Mouse (Mus musculus): ENCODE results near the gene Arhgap45. TPM values are rescaled to one million over a fixed set of nuclear protein-coding genes. Genes with fewer than 3 reads are reported as not detected.

Gene Arhgap45
- total and polyA plus RNA-seq, 2 experiments from 2014 or later = 1.7 to 2.3 TPM

DNA sequence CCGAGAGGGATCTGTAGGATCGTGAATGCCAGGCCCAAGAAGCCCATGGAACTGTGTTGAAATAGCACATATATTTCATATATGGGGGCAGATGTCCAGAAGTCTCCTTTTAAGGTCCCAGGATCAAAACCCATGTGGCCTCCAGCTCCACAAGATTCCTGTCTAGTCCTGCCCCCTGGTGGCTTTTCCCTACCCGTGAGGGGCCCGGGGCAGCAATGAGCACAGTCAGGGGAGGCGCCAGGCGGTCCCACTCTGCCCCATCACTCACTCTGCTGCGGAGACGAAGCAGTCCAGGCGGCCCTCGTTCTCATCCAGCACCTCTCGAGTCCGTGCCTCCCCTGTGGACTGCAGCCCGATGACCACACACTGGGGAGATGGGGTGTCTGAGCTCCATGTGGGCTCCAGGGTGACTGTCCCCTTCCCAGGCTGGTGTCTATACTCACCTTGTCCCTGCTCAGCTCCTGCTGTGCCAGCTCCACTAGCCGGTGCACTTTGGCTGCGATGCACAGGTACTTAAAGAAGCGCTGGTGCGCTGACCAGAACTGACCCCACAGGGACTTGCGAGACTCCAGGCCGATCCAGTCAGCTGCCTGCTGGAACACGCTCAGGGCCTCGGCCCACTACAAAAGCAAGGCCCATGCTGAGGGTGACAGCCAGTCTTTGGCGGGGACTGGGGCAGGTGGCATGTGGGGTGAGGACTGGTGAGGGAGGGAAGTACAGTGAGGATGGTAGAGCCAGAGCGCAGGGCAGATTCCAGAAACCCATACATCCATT, 47.6 kb downstream of the Arhgap45 start:
- H3K27ac ChIP-seq (ENCODE audit: low read depth, low read length) = no peak overlapping the region
- 74% methylated on average over 23 of the region's 23 CpGs for WGBS
- H3K4me2 ChIP-seq (ENCODE audit: low read depth) = no peak overlapping the region
- H3K4me1 ChIP-seq (ENCODE audit: insufficient read depth) = no peaks in the 10 kb centered on the region
- no peak overlapping the region for H3K4me3 ChIP-seq (ENCODE audit: low read depth, low read length)
- no peak for TF ChIP-seq CTCF (IDR thresholded peaks at IDR 0.05; ENCODE audit: low read depth)
- no peaks in the 10 kb centered on the region for H3K27me3 ChIP-seq (ENCODE audit: insufficient read depth, low read length)
- no peaks in the 10 kb centered on the region for H3K9me3 ChIP-seq (ENCODE audit: low read length)
- H3K9ac ChIP-seq = no peak overlapping the region
- DNase-seq (no peak), ATAC-seq (no peak)
- peaks cover 53% of the 10 kb centered on the region for H3K36me3 ChIP-seq (ENCODE audit: insufficient read depth)

DNA sequence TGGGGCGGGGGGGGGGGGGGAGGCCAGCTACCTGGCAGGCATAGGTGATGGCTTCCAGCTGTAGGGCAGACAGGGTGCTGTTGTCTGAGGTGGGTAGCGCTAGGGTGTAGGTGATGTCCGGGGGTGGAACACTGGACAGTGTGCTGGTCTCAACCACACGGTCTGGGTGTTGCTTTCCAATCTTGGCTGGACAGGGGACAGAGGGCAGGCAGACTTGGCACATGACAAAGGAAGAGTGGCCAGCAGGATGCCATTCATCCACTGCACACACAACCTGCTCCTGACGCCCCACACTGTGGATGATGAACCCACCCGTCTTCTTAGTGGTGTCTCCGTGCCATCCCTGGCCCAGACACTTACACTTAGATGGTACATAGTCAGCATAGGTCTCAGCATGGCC, 52.8 kb downstream of the Arhgap45 start:
- no peak for TF ChIP-seq CTCF (IDR thresholded peaks at IDR 0.05; ENCODE audit: low read depth)
- DNase-seq (no peak), ATAC-seq (no peak)
- no peaks in the 10 kb centered on the region for H3K4me1 ChIP-seq (ENCODE audit: insufficient read depth)
- 96% methylated on average over 6 of the region's 7 CpGs for WGBS
- no peak overlapping the region for H3K4me3 ChIP-seq (ENCODE audit: low read depth, low read length)
- no peaks in the 10 kb centered on the region for H3K27me3 ChIP-seq (ENCODE audit: insufficient read depth, low read length)
- H3K4me2 ChIP-seq (ENCODE audit: low read depth) = no peak overlapping the region
- no peak overlapping the region for H3K9ac ChIP-seq
- H3K36me3 ChIP-seq (ENCODE audit: insufficient read depth) = peaks cover 17% of the 10 kb centered on the region
- no peak overlapping the region for H3K27ac ChIP-seq (ENCODE audit: low read depth, low read length)
- H3K9me3 ChIP-seq (ENCODE audit: low read length) = no peaks in the 10 kb centered on the region

- DNase-seq (no peak), ATAC-seq (no peak)
- WGBS = 92% methylated on average over 4 of the region's 4 CpGs
- no peak overlapping the region for H3K9ac ChIP-seq
- no peaks in the 10 kb centered on the region for H3K27me3 ChIP-seq (ENCODE audit: insufficient read depth, low read length)
- no peaks in the 10 kb centered on the region for H3K4me1 ChIP-seq (ENCODE audit: insufficient read depth)
- H3K9me3 ChIP-seq (ENCODE audit: low read length) = no peaks in the 10 kb centered on the region
- peaks cover 12% of the 10 kb centered on the region for H3K36me3 ChIP-seq (ENCODE audit: insufficient read depth)
- H3K4me3 ChIP-seq (ENCODE audit: low read depth, low read length) = no peak overlapping the region
- no peak for TF ChIP-seq CTCF (IDR thresholded peaks at IDR 0.05; ENCODE audit: low read depth)
- no peak overlapping the region for H3K4me2 ChIP-seq (ENCODE audit: low read depth)
- H3K27ac ChIP-seq (ENCODE audit: low read depth, low read length) = no peak overlapping the region
Measured at GRCm38 (mm10) chr10:80069948-80070450, 53.5 kb downstream of the Arhgap45 start.

DNA sequence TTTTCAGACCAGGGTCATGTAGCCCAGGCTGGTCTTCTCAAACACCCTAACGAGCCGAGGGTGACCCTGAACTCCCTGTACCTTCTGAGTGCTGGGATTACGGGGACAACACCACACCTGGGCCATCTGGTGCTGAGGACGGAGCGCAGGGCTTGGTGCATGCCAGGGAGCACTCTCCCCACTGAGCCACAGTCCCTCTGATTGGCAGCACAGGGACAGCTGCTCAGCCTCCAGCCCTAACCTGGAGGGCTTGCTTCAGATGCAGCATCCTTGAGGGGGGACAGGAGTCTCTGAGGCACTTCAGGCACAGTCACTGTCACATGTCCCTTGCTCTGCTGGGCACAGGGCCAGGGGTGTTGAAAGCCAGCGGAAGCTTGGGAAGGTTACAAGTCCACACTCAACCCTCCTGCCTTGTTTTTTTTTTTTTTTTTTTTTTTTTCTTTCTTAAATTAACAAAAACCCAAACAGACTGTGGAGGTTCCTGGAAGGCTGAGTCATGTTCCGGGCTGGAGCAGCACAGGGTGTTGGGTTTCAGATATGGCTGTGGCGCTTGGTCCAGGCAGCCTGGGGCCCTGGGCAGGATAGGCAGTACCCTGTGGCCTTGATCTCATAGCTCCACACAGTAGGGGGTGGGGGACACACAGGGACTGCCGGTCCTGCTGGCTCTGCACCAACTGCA, 54.5 kb downstream of the Arhgap45 start:
- H3K27ac ChIP-seq (ENCODE audit: low read depth, low read length) = no peak overlapping the region
- H3K4me1 ChIP-seq (ENCODE audit: insufficient read depth) = no peaks in the 10 kb centered on the region
- no peak for DNase-seq
- no peaks in the 10 kb centered on the region for H3K9me3 ChIP-seq (ENCODE audit: low read length)
- WGBS = 60% methylated on average over 9 of the region's 9 CpGs
- no peak overlapping the region for H3K4me3 ChIP-seq (ENCODE audit: low read depth, low read length)
- no peak overlapping the region for H3K4me2 ChIP-seq (ENCODE audit: low read depth)
- peak; percentile 61 for ATAC-seq
- H3K36me3 ChIP-seq (ENCODE audit: insufficient read depth) = peaks cover 8% of the 10 kb centered on the region
- H3K27me3 ChIP-seq (ENCODE audit: insufficient read depth, low read length) = no peaks in the 10 kb centered on the region
- TF ChIP-seq CTCF (IDR thresholded peaks at IDR 0.05; ENCODE audit: low read depth) = no peak
- H3K9ac ChIP-seq = no peak overlapping the region

DNA sequence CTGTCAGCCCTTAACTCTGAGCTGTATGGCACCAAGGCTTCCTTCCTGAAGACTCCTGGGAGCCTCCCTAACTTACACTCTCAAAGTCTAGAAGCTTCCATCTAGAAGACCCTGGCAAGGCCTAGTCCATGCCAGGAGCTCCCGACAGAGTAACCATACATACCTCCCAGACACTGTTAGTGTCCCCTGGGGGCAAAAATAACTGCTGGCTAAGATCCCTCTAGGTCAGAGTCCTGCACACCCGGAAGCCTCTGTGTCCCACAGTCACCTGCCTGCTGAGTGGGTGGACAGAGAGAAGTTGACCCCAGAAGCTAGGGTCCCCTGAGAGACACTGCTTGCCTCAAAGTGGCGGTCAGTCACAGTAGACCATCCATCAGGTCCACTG, 55.1 kb downstream of the Arhgap45 start:
- Histone ChIP-seq H3K4me2 (ENCODE audit: low read depth) (no peak overlapping the region), H3K36me3 (ENCODE audit: insufficient read depth) (peaks cover 9% of the 10 kb centered on the region), H3K9ac (no peak overlapping the region), H3K27ac (ENCODE audit: low read depth, low read length) (no peak overlapping the region), H3K9me3 (ENCODE audit: low read length) (no peaks in the 10 kb centered on the region), H3K4me1 (ENCODE audit: insufficient read depth) (no peaks in the 10 kb centered on the region), H3K4me3 (ENCODE audit: low read depth, low read length) (no peak overlapping the region), H3K27me3 (ENCODE audit: insufficient read depth, low read length) (no peaks in the 10 kb centered on the region)
- DNase-seq = no peak
- no peak for TF ChIP-seq CTCF (IDR thresholded peaks at IDR 0.05; ENCODE audit: low read depth)
- ATAC-seq = no peak
- 78% methylated on average over 3 of the region's 3 CpGs for WGBS

- H3K4me2 ChIP-seq (ENCODE audit: low read depth) = no peak overlapping the region
- no peak for TF ChIP-seq CTCF (IDR thresholded peaks at IDR 0.05; ENCODE audit: low read depth)
- H3K4me3 ChIP-seq (ENCODE audit: low read depth, low read length) = no peak overlapping the region
- H3K9ac ChIP-seq = no peak overlapping the region
- H3K36me3 ChIP-seq (ENCODE audit: insufficient read depth) = peaks cover 12% of the 10 kb centered on the region; the same call in 1 of the 2 replicates
- DNase-seq (no peak), ATAC-seq (no peak)
- H3K27ac ChIP-seq (ENCODE audit: low read depth, low read length) = no peak overlapping the region
- 87% methylated on average over 20 of the region's 20 CpGs for WGBS
- no peaks in the 10 kb centered on the region for H3K4me1 ChIP-seq (ENCODE audit: insufficient read depth)
- H3K9me3 ChIP-seq (ENCODE audit: low read length) = no peaks in the 10 kb centered on the region
- no peaks in the 10 kb centered on the region for H3K27me3 ChIP-seq (ENCODE audit: insufficient read depth, low read length)
Measured at GRCm38 (mm10) chr10:80072623-80073489, 56.4 kb downstream of the Arhgap45 start.

Measured in forebrain, postnatal 0 days (tissue).